Mouse (Mus musculus) heart, adult 18-20 months (tissue): Measurements from ENCODE around the gene E330009J07Rik. TPM values are rescaled to one million over a fixed set of nuclear protein-coding genes. Genes with fewer than 3 reads are reported as not detected.

Experiments used
- DNase-seq, 2 experiments: peaks; one replicate each; pipeline ENCODE4 v3.0.0; 2021 to 2022; ENCODE audit warnings: mixed read lengths in 1 of 2
- total RNA-seq, 2 experiments: library from RNA; stranded (reverse); gene quantifications; 2 replicates each; pipeline ENCODE4 v1.2.3; 2021

E330009J07Rik gene
- total RNA-seq, 2 experiments from 2014 or later: 4.0 to 4.3 TPM

GRCm38 (mm10) chr6:40430251-40430650 is 5.7 kb downstream of the E330009J07Rik start:
- peak in 1 of 2 experiments; percentile 11 for DNase-seq

- no peak for DNase-seq
These were observed 6.4 kb downstream of the E330009J07Rik start for GRCm38 (mm10) chr6:40429521-40429931.

- DNase-seq: no peak
These were observed 7.2 kb downstream of the E330009J07Rik start for GRCm38 (mm10) chr6:40428696-40429095.

- no peak for DNase-seq
These were observed 8.5 kb downstream of the E330009J07Rik start for GRCm38 (mm10) chr6:40427441-40427840.

- peak; percentile 25 to 63 for DNase-seq
These were observed 12.2 kb downstream of the E330009J07Rik start for GRCm38 (mm10) chr6:40423774-40424173.

- DNase-seq: peak; percentile 13 to 15
These were observed 12.9 kb downstream of the E330009J07Rik start for GRCm38 (mm10) chr6:40423013-40423412.

- no peak for DNase-seq
These were observed 14.8 kb downstream of the E330009J07Rik start for GRCm38 (mm10) chr6:40421099-40421498.

- no peak for DNase-seq
These were observed 17.5 kb downstream of the E330009J07Rik start for GRCm38 (mm10) chr6:40418386-40418785.

GRCm38 (mm10) chr6:40415799-40416198 is 20.1 kb downstream of the E330009J07Rik start:
- DNase-seq: no peak

- no peak for DNase-seq
These were observed 22.4 kb downstream of the E330009J07Rik start for GRCm38 (mm10) chr6:40413565-40413964.

- DNase-seq: no peak
These were observed 22.9 kb downstream of the E330009J07Rik start for GRCm38 (mm10) chr6:40413046-40413445.

GRCm38 (mm10) chr6:40411085-40411484 is 24.9 kb downstream of the E330009J07Rik start:
- DNase-seq: no peak

- DNase-seq: no peak
These were observed 32.2 kb downstream of the E330009J07Rik start for GRCm38 (mm10) chr6:40403640-40404285.

GRCm38 (mm10) chr6:40402031-40402430 is 33.9 kb downstream of the E330009J07Rik start:
- DNase-seq: no peak

- DNase-seq: peak; percentile 33 to 71
These were observed 42.7 kb downstream of the E330009J07Rik start for GRCm38 (mm10) chr6:40393213-40393612.

- DNase-seq: no peak
These were observed 45.0 kb downstream of the E330009J07Rik start for GRCm38 (mm10) chr6:40390975-40391374.

GRCm38 (mm10) chr6:40388660-40389059 is 47.3 kb downstream of the E330009J07Rik start:
- no peak for DNase-seq

GRCm38 (mm10) chr6:40385682-40386081 is 50.3 kb downstream of the E330009J07Rik start:
- DNase-seq: no peak

GRCm38 (mm10) chr6:40381908-40382307 is 54.0 kb downstream of the E330009J07Rik start:
- no peak for DNase-seq

GRCm38 (mm10) chr6:40380181-40380580 is 55.8 kb downstream of the E330009J07Rik start:
- no peak for DNase-seq

- DNase-seq: no peak
These were observed 64.9 kb downstream of the E330009J07Rik start for GRCm38 (mm10) chr6:40371031-40371430.

- DNase-seq: no peak
These were observed 82.6 kb downstream of the E330009J07Rik start for GRCm38 (mm10) chr6:40353360-40353759.
